Mouse (Mus musculus): ENCODE measurements around the gene Foxa3. TPM values are rescaled to one million over a fixed set of nuclear protein-coding genes. Genes with fewer than 3 reads are reported as not detected.

The Foxa3 gene
- polyA plus RNA-seq, 1 experiment from 2014 or later = 0.31 TPM

GRCm38 (mm10) chr7:19005417-19006121, 17.8 kb downstream of the Foxa3 start:
- no peak for ATAC-seq (ENCODE audit: low FRiP score)
- peaks cover 58% of the 10 kb centered on the region for H3K4me1 ChIP-seq
- H3K27ac ChIP-seq (replicated peaks) = no peak overlapping the region
- WGBS = 81% methylated on average over 34 of the region's 34 CpGs
- H3K9me3 ChIP-seq (replicated peaks) = no peaks in the 10 kb centered on the region
- no peaks in the 10 kb centered on the region for H3K27me3 ChIP-seq (replicated peaks)
- peak overlapping the region; percentile 98 for H3K4me2 ChIP-seq
- peak overlapping the region; percentile 87 for H3K9ac ChIP-seq (replicated peaks)
- peak overlapping the region; percentile 84 for H3K4me3 ChIP-seq (replicated peaks)
- H3K36me3 ChIP-seq = peaks cover 17% of the 10 kb centered on the region

- WGBS = 5% methylated on average over 34 of the region's 34 CpGs
- 0 out of 2 replicates have a peak, but pooled peaks have one; percentile 2 for ATAC-seq (ENCODE audit: low FRiP score)
Observed at GRCm38 (mm10) chr7:19004631-19005079, 18.7 kb downstream of the Foxa3 start.

GRCm38 (mm10) chr7:19003902-19004630, 19.3 kb downstream of the Foxa3 start, which contains the start of gene Irf2bp1:
TSS of gene Irf2bp1 (plus strand) at chr7:19004044.
- Histone ChIP-seq H3K27ac (replicated peaks) (peak within 1 kb of the TSS; percentile 94), H3K9ac (replicated peaks) (peak within 1 kb of the TSS; percentile 87), H3K27me3 (replicated peaks) (no peaks in the 10 kb centered on the region), H3K4me1 (peaks cover 71% of the 10 kb centered on the region), H3K9me3 (replicated peaks) (no peaks in the 10 kb centered on the region), H3K4me3 (replicated peaks) (peak within 1 kb of the TSS; percentile 84), H3K4me2 (peak within 1 kb of the TSS; percentile 98), H3K36me3 (peaks cover 20% of the 10 kb centered on the region)
- WGBS = under 1% methylated on average over 86 of the region's 90 CpGs
- ATAC-seq (ENCODE audit: low FRiP score) = peak; percentile 61

More at GRCm38 (mm10) chr7:19004631-19005079, 18.7 kb downstream of the Foxa3 start:
- peak overlapping the region; percentile 87 for H3K9ac ChIP-seq (replicated peaks)
- H3K27ac ChIP-seq (replicated peaks) = peak overlapping the region; percentile 94
- peak overlapping the region; percentile 84 for H3K4me3 ChIP-seq (replicated peaks)
- peaks cover 66% of the 10 kb centered on the region for H3K4me1 ChIP-seq
- peaks cover 17% of the 10 kb centered on the region for H3K36me3 ChIP-seq
- H3K9me3 ChIP-seq (replicated peaks) = no peaks in the 10 kb centered on the region
- H3K27me3 ChIP-seq (replicated peaks) = no peaks in the 10 kb centered on the region
- H3K4me2 ChIP-seq = peak overlapping the region; percentile 98

- Histone ChIP-seq H3K27ac (replicated peaks) (peak overlapping the region; percentile 79), H3K9me3 (replicated peaks) (no peaks in the 10 kb centered on the region), H3K9ac (replicated peaks) (peak overlapping the region; percentile 60), H3K4me2 (peak overlapping the region; percentile 75), H3K36me3 (peaks cover 20% of the 10 kb centered on the region), H3K27me3 (replicated peaks) (no peaks in the 10 kb centered on the region), H3K4me1 (peaks cover 78% of the 10 kb centered on the region), H3K4me3 (replicated peaks) (peak overlapping the region; percentile 43)
- ATAC-seq (ENCODE audit: low FRiP score) = peak; percentile 61
- WGBS = 1% methylated on average over 17 of the region's 17 CpGs
Observed at GRCm38 (mm10) chr7:19002848-19003498, 20.4 kb downstream of the Foxa3 start.

GRCm38 (mm10) chr7:19002115-19002514, 21.2 kb downstream of the Foxa3 start:
- H3K9me3 ChIP-seq (replicated peaks) = no peaks in the 10 kb centered on the region
- H3K9ac ChIP-seq (replicated peaks) = peak overlapping the region; percentile 60
- peaks cover 73% of the 10 kb centered on the region for H3K4me1 ChIP-seq
- peak overlapping the region; percentile 75 for H3K4me2 ChIP-seq
- peaks cover 18% of the 10 kb centered on the region for H3K36me3 ChIP-seq
- H3K27me3 ChIP-seq (replicated peaks) = no peaks in the 10 kb centered on the region
- ATAC-seq (ENCODE audit: low FRiP score) = no peak
- peak overlapping the region; percentile 79 for H3K27ac ChIP-seq (replicated peaks)
- H3K4me3 ChIP-seq (replicated peaks) = peak overlapping the region; percentile 43; the same call in 1 of the 2 replicates
- 36% methylated on average over 4 of the region's 4 CpGs for WGBS

GRCm38 (mm10) chr7:19001807-19002085, 21.6 kb downstream of the Foxa3 start:
- Histone ChIP-seq H3K4me2 (peak overlapping the region; percentile 75), H3K36me3 (peaks cover 16% of the 10 kb centered on the region), H3K4me1 (peaks cover 69% of the 10 kb centered on the region), H3K9ac (replicated peaks) (0 out of 2 replicates have a peak overlapping the region, but pooled peaks have one; percentile 20), H3K4me3 (replicated peaks) (no peak overlapping the region), H3K27ac (replicated peaks) (peak overlapping the region; percentile 79; the same call in 1 of the 2 replicates), H3K27me3 (replicated peaks) (no peaks in the 10 kb centered on the region), H3K9me3 (replicated peaks) (no peaks in the 10 kb centered on the region)
- 36% methylated on average over 3 of the region's 3 CpGs for WGBS
- ATAC-seq (ENCODE audit: low FRiP score) = no peak

- WGBS = 32% methylated on average over 18 of the region's 18 CpGs
- ATAC-seq (ENCODE audit: low FRiP score) = no peak
- peak overlapping the region; percentile 31 for H3K4me3 ChIP-seq (replicated peaks)
- peak overlapping the region; percentile 54 for H3K4me2 ChIP-seq
- H3K27ac ChIP-seq (replicated peaks) = peak overlapping the region; percentile 79; the same call in 1 of the 2 replicates
- H3K4me1 ChIP-seq = peaks cover 64% of the 10 kb centered on the region
- no peaks in the 10 kb centered on the region for H3K9me3 ChIP-seq (replicated peaks)
- H3K9ac ChIP-seq (replicated peaks) = peak overlapping the region; percentile 20; the same call in 1 of the 2 replicates
- H3K36me3 ChIP-seq = peaks cover 17% of the 10 kb centered on the region
- no peaks in the 10 kb centered on the region for H3K27me3 ChIP-seq (replicated peaks)
Observed at GRCm38 (mm10) chr7:19001066-19001806, 22.1 kb downstream of the Foxa3 start.

GRCm38 (mm10) chr7:19000421-19000820, 22.9 kb downstream of the Foxa3 start:
- H3K9me3 ChIP-seq (replicated peaks) = no peaks in the 10 kb centered on the region
- no peaks in the 10 kb centered on the region for H3K27me3 ChIP-seq (replicated peaks)
- H3K4me2 ChIP-seq = peak overlapping the region; percentile 54
- peaks cover 9% of the 10 kb centered on the region for H3K36me3 ChIP-seq
- H3K9ac ChIP-seq (replicated peaks) = peak overlapping the region; percentile 20
- no peak for ATAC-seq (ENCODE audit: low FRiP score)
- 53% methylated on average over 10 of the region's 10 CpGs for WGBS
- no peak overlapping the region for H3K27ac ChIP-seq (replicated peaks)
- peaks cover 57% of the 10 kb centered on the region for H3K4me1 ChIP-seq
- H3K4me3 ChIP-seq (replicated peaks) = peak overlapping the region; percentile 31

- 33% methylated on average over 9 of the region's 9 CpGs for WGBS
Observed at GRCm38 (mm10) chr7:18998835-18999234, 24.5 kb downstream of the Foxa3 start.

GRCm38 (mm10) chr7:18993036-18993435, 30.3 kb downstream of the Foxa3 start:
- peaks cover 7% of the 10 kb centered on the region for H3K36me3 ChIP-seq
- ATAC-seq (ENCODE audit: low FRiP score) = no peak
- H3K9ac ChIP-seq (replicated peaks) = no peak overlapping the region; the same call in 1 of the 2 replicates
- H3K4me3 ChIP-seq (replicated peaks) = peak overlapping the region; percentile 60
- H3K27me3 ChIP-seq (replicated peaks) = peaks cover 6% of the 10 kb centered on the region; the same call in 1 of the 2 replicates
- H3K9me3 ChIP-seq (replicated peaks) = no peaks in the 10 kb centered on the region
- H3K4me1 ChIP-seq = peaks cover 49% of the 10 kb centered on the region
- WGBS = 91% methylated on average over 5 of the region's 5 CpGs
- H3K27ac ChIP-seq (replicated peaks) = no peak overlapping the region
- peak overlapping the region; percentile 84 for H3K4me2 ChIP-seq

More at GRCm38 (mm10) chr7:18998835-18999234, 24.5 kb downstream of the Foxa3 start:
- H3K36me3 ChIP-seq = peaks cover 10% of the 10 kb centered on the region
- no peak overlapping the region for H3K9ac ChIP-seq (replicated peaks)
- no peaks in the 10 kb centered on the region for H3K27me3 ChIP-seq (replicated peaks)
- no peaks in the 10 kb centered on the region for H3K9me3 ChIP-seq (replicated peaks)
- ATAC-seq (ENCODE audit: low FRiP score) = no peak
- H3K4me2 ChIP-seq = no peak overlapping the region
- H3K27ac ChIP-seq (replicated peaks) = no peak overlapping the region
- H3K4me1 ChIP-seq = peaks cover 62% of the 10 kb centered on the region
- no peak overlapping the region for H3K4me3 ChIP-seq (replicated peaks)

GRCm38 (mm10) chr7:18992294-18992675, 31.1 kb downstream of the Foxa3 start:
- peak overlapping the region; percentile 70 for H3K9ac ChIP-seq (replicated peaks)
- H3K27ac ChIP-seq (replicated peaks) = peak overlapping the region; percentile 97
- ATAC-seq (ENCODE audit: low FRiP score) = no peak
- WGBS = 2% methylated on average over 31 of the region's 31 CpGs
- H3K4me1 ChIP-seq = peaks cover 49% of the 10 kb centered on the region
- peak overlapping the region; percentile 60 for H3K4me3 ChIP-seq (replicated peaks)
- no peaks in the 10 kb centered on the region for H3K9me3 ChIP-seq (replicated peaks)
- H3K36me3 ChIP-seq = peaks cover 7% of the 10 kb centered on the region
- peaks cover 6% of the 10 kb centered on the region; the same call in 1 of the 2 replicates for H3K27me3 ChIP-seq (replicated peaks)
- H3K4me2 ChIP-seq = peak overlapping the region; percentile 84

Data from neural tube, embryonic 15.5 days (tissue).